Mouse (Mus musculus): ENCODE results near the gene Cemip.
"Not testable (repeated sequence)": the region's sequence is repeated elsewhere in the genome, so short reads cannot be mapped to it uniquely, and the experiment has no call there.

Cemip gene

DNA sequence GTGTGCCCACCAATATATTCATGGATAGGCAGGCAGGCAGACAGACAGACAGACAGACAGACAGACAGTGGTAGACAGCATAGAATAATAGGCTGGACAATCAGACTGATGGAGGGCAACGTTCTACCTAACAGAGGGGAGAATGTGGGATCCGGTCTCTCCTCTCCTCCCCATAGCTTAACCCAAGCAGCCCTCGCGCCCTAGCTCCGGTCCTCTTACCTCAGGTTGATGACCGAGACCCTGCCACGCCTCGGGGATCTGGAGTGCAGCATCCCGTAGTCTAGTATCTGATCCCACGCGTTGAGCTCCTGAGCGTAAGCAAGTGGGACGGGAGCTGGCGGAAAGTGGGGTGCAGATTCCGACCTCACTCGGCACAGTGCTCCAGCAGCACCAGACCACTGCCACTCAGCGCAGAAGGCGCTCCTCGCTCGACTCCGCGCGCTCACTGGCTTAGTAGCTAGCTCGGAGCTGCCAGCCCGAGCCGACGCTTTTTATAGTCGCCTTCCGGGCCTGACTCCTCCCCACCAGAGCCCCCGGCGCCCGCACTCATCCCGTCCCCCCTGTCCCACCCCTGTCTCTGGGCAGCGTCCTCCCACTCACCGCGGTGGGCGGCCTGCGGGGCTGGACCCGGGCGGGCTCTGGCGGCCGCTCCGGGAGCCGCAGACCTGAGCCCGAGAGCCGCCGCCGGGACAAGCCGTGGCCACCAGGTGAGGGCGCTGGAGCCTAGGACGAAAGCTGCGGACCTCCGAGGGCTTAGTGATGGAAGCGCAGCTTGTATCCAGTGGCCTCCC is at the start of gene Cemip:
Gene Cemip (minus strand): TSS at position 464 of the 791 bp plus-strand sequence.
- no peak for DNase-seq (ENCODE audit: extremely low spot score, low read depth, low spot score)

DNA sequence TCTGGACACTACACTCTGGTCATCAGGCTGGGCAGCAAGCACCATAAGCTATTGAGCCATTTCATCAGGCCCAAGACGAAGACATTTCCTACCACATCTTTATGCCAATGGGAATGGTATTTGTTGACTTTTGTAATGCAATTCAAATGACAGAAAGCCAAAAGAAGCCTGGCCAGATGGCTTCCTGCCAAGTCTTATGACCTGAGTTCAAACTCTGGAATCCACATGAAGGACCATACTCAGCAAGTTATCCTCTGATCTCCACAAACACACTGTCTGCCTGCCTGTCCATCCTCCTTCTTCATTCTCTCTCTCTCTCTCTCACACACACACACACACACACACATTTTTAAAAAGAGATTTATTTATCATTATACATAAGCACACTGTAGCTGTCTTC is 46.4 kb upstream of the Cemip start:
- DNase-seq (ENCODE audit: extremely low spot score, low read depth, low spot score) = no peak

DNA sequence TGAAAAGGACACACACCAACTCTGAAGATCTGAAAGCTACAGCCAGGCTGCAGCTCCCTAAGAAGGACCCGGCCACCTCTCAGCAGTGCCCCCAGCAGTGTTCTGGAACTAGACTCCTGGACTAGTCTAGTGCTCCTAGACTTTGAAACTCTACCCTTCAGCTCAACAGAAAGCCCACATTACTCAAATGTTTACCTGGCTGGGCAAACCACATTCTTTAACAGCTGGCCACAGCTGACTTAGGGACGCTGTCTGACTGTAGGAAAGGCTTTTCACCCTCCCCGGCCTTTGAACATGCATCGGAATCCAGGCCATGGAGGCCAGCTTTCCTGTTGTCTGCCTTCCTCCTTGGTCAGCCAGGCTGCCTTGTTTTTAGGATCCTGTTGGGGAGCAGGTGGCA is 45.4 kb upstream of the Cemip start:
- no peak for DNase-seq (ENCODE audit: extremely low spot score, low read depth, low spot score)

DNA sequence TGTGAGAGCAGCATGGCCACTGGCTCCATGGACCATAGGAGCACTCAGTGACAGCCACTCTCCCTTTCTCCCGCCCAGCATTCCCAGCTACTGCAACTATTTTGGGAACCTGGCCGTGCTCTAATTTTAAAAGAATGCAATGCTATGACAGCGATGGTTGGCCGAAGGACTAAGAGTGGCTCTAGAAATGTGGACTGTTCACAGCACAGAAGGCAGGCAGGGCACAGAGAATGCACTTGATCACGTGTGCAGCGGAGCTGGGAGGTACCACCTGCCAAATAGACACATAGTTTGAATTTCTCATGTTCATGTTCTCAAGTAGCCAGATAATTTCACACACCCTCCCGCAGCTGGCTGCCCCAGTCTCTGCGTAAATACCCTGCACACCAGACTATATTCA is 42.4 kb upstream of the Cemip start:
- DNase-seq (ENCODE audit: extremely low spot score, low read depth, low spot score) = no peak

DNA sequence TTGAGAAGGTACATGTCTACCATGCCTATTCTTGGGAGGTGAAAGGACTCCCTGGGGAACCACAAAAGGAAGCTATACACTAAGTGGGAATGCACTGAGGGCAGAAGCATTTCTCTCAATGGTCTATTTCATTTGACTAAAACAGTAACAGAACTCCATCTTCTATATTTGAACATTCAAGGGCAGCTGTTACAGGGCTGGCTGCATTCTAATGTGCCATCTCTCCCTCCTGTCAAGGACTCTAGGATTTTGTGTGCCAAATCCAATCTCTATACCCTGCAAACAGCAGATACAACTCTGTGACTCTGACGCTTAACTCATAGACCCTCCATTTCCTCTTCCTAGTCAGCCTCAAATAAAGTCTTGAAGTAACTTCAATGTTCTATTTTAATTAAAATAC is 39.4 kb upstream of the Cemip start:
- no peak for DNase-seq (ENCODE audit: extremely low spot score, low read depth, low spot score)

DNA sequence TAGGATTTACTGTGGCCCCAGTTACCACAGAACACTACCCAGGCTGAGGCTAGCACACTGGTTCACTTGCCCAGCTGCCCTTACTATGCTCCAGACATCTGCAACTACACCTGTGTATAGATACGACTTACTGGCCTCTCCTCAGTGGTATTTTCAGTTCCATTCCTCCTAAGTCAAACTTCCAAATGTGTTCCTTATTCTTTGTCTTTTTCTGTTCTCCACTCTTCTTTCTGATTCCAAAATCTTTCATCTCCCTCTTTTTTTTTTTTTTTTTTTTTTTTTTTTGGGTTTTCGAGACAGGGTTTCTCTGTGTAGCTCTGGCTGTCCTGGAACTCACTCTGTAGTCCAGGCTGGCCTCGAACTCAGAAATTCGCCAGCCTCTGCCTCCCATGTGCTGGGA is 37.3 kb upstream of the Cemip start:
- DNase-seq (ENCODE audit: extremely low spot score, low read depth, low spot score) = not testable (repeated sequence)

DNA sequence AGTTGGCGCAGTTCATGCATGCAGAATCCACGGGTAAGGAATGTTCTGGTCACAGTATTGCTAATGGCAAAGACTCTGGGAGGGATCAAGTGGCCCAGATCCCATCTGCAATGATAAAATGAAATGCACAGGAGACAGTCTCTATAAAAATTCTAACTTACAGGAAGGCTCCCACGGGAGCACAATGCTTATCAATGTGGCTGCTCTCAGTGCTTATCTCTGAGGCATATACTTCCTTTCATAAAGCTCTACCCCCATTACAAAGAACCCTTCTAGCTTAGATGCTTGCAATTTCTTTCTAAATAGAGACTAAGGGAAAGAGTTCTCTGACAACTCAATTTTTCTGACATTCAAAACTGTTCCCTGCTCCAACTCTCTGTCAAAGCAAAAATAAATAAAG is 35.5 kb upstream of the Cemip start:
- no peak for DNase-seq (ENCODE audit: extremely low spot score, low read depth, low spot score)

DNA sequence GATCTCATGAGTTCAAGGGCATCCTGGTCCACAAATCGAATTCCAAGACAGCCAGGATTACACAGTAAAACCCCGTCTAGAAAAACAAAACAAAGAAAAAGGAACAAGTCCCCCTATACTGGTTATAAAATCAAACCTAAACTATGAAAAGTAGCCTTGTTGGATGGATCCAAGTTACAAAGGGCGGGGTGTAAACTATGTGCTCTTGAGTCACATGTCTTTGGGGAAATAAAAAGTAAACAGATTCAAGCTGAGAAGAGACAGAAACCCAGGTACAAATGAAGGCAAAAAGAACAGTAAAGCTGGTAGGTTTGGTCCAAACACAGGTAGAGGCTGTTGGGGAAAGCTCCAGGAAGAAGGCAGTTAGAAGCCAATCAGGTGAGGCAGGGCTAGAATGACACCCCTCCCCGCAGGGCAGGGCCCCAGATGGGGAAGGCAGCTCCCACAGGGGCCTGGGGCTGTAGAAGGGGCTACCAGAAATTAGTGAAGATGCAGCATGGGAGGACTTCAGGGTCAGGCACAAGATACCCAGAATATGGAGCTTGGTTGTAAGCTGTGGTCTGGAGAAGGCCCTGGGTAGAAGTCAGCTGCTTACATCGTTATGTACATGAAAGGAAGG is 33.9 kb upstream of the Cemip start:
- DNase-seq (ENCODE audit: extremely low spot score, low read depth, low spot score) = no peak

DNA sequence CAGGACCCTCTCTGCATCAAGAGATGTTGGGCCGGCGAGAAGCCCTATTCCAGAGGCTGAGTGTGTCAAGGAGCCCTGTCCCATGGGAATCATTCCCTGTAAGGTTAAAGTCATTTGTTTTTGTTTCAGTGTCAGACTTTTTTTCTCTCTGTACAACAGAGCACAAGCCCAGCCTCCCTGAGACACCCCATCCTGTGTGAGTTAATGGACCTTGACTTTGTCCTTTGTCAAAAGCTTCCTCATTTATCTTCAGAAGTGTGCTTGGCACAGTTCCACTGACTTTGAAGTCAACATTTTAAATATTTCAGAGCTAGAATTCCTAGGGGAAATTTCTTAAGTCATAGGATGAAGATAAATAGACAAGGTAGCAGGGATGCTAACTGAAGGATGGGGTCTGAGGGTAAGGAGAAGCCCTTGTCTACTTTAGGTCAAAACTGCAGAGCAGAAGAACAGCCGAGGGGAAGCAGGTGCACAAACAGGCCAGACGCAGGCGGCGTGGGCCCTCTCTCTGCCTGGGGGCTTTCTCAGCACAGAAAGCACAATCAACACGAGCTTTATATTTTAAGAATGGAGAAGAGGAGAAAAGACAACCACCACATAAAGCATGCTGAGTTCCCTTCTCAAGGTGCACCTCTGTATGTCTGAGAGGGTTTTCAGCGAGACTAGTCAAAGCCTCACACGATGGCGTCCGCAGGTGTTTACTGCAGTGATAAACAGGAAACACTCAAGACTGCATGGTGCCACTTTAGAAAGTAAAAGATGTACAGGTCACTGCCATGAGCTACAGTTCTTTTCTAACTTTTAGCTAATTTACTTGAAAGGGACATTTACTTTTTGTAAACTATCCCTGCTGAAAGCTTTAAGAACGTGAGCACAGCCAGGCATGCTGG is 33.2 kb upstream of the Cemip start:
- no peak for DNase-seq (ENCODE audit: extremely low spot score, low read depth, low spot score)

DNA sequence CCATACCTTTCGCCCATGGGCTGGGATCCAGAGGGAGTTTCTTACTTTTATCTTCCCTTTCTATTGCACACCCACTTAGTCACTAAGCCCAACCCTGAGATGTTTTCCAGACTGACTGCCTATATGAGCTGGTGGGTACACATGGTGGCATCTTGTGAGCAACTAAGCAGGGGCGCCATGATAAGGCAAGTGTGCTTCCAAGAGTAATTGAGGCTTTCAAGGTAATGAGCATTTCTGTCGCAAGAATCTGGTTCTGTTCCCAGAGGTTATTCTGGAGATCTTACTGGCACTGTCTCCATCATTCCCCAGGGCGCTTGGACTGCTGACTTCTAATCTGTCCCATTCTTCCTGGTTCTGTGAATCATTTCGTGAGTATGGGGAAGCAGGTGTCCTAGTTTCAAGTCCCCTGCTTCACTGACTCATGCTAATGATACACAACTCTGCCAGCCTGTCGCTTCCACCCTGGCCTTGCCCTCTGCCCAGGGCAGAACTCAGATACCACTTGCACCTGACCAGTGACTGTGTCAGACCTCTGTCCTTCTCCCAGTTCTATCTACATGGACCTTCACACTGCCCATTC is 31.3 kb upstream of the Cemip start:
- DNase-seq (ENCODE audit: extremely low spot score, low read depth, low spot score) = no peak

DNA sequence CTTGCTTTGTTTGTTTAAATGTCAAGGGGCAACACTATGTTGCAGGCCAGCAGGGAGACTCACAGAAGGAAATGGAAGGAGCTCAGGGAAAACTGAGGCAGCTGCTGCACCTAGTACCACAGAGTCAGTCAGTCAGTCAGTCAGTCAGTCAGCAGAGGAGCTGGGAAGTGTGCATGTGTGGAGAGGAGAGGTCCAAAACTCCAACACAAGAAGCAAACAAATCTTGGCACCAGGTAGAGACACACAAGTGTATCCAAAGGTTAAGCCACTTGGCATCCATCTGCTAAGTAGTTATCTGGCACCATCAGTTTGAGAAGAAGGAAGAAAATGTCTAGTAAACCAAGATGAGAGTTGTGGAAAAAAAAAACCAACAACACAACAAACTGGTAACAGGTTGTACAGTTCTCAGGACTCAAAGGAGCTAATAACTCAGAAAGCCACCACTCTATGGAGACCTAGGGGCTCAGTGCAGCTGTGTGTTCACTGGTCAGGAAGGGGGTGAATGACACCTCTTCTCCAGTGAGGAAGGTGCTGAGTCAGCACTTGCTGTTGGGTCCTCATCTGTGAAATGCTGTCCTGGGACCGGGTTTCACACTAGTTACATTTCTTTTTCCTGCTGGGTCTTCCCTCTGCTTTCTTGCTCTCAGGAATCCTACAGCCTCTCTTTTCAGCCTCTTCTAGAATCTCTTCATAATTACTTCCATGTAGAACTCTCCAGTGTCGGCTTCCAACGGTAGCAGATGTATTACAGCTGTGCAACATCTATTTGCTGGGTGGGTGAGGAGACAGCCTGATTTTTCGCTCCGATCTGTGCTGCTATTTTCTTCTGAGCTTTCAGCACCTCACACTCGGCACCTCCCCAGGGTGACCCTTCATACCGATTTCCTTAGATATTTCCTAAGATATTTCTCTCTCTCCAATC is 30.6 kb upstream of the Cemip start:
- DNase-seq (ENCODE audit: extremely low spot score, low read depth, low spot score) = no peak

DNA sequence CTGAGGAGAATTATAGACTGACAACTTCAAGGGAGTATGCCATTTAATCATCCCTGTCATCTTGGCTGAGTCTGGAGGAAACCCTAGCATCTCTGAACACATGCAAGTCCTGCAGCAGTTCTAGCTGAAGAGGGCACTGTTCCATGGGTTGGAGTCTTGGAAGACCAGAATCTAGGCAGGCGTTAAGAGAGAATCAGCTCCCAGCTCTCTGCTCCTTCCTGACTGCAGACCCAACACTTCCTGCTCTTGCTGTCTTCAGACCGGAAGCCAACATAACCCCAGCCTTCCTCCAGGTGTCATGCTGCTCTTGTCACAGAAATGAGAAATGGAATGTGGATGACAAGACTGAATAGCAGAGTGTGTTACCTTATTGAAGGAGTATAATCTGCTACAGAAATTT is 29.1 kb upstream of the Cemip start:
- no peak for DNase-seq (ENCODE audit: extremely low spot score, low read depth, low spot score)

DNA sequence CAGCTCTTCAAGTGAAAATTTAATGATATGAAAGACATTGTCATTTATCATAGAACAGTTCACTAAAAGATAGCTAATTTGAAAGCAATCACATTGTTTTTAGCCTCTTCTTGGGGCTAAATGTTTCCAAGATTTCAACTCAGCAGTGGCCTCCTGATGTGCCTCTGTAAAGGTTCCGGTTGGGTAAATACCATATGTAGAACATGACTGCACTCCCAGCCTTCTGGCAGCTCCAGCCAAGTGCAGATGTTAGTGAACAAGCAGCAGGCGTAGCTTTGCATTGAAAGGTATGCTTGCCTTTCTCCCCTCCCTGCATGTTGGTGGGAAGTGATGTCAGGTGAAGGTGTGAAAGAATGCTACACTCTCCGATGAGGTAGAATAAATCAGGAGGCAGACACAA is 28.5 kb upstream of the Cemip start:
- DNase-seq (ENCODE audit: extremely low spot score, low read depth, low spot score) = no peak

DNA sequence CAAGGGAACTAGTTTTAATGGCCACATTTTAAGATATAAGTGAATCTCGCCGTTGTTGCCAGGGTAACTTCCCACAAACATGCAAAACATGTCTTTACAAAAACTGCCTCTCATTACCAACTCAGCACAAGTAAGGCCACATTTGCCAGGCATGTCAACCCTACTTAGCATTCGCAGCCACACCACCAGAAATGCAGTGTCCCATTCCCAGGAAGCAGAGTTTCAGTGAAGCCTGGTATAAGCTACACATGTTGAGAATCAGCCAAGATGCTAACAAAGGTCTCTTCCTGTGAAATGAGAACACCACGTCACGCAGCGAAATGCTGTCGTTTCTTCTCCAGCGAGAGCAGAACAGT is 26.7 kb upstream of the Cemip start:
- no peak for DNase-seq (ENCODE audit: extremely low spot score, low read depth, low spot score)

DNA sequence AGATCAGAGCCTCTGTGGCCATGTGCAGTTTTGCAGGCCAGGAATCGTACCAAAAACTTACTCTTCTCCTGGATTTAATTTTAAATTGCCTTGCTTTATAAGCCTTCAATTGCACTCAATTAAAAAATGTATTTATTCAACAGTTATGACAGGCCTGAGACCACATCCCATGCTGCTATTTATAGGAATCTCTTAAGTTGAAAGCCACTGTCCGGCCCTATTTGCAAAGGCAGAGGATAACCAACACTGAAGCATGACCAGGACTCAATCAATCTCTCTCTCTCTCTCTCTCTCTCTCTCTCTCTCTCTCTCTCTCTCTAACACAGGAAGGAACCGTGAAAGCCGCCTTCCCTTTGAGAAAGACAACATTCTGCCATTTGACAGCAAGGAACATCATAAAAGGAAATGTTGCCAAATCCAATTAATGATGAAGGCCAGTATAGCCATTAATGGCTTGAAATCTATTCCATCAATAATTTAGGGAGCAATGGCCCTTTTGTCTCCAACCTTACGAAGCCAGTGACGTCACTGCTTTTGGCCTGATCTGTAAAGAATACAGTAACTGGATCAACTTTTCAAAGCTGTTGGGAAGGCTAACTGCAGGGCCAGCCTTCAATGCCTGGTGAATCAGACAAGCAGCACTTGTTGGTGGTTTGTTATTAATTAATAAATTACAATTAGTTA is 26.2 kb upstream of the Cemip start:
- no peak for DNase-seq (ENCODE audit: extremely low spot score, low read depth, low spot score)

DNA sequence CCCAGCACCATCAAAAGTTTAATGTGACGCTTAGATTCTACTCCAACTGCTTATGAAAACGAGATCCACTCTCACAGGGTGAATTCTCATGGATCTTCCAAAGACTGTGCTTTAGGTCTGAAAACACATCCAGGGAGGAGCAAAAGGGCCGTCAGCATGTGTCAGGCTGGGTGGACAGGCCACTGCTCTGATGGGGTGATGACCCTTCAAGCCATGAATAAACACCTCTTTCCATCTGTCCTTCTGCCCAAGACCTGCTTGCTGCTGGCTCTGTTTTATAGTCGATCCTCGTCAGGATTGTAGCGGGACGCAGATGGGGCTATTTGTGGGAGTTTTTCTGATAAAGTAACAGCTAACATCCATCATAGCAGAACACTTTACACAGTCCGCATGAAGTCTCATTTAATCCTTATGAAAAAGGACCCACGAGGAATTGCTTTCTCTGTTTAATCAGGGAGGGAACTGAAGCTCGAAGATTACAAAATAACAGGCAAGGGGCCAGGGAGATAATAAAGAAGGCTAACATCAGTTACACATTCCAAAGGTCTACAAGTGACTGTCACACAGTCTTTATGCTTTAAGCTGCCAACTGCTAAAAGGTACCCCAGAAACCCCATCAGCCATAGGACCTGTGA is 25.5 kb upstream of the Cemip start:
- no peak for DNase-seq (ENCODE audit: extremely low spot score, low read depth, low spot score)

DNA sequence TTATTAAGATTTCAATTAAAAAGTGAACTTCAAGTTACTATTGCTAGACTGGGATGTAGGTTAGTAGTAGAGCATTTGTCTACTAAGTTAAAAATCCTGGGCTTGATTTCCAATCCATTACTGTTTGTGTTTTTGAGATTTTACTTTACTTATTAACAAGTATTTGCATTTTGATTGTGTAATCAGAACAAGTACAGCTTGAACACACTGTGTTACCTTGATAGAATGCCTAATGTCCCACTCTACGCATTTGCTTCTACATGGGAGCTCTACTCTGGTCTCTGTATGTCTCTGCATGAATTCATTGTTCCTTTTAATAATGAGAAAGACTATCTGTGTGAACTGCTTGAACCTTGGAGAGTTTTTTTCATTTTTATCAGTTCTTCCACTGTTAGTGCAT is 20.6 kb upstream of the Cemip start:
- DNase-seq (ENCODE audit: extremely low spot score, low read depth, low spot score) = no peak

DNA sequence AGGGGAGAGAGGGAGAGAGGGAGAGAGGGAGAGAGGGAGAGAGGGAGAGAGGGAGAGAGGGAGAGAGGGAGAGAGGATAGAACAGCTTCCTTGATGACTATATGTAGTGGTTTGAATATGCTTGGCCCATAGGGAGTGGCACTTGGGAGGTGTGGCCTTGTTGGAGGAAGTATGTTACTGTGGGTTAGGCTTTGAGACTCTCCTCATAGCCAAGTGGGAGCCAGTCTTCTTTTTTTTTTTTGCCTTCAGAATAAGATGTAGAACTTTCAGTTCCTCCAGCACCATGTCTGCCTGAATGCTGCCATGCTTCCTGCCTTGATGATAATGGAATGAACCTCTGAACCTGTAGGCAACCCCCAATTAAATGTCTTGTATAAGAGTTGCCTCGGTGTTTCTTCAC is 16.3 kb upstream of the Cemip start:
- no peak for DNase-seq (ENCODE audit: extremely low spot score, low read depth, low spot score)

DNA sequence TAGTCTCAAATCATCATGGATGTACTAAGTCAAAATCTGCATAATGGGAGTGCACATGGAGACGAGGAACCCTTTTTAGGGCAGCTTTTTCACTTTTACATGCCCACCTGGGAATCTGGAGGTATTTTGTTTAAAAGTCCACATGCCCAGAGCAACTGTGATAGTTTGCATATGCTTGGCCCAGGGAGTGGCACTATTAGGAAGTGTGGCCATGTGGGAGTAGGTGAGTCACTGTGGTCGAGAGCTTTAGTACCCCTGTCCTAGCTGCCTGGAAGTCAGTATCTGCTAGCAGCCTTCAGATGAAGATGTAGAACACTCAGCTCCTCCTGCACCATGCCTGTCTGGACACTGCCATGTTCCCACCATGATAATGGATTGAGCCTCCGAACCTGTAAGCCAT is 14.4 kb upstream of the Cemip start:
- no peak for DNase-seq (ENCODE audit: extremely low spot score, low read depth, low spot score)

DNA sequence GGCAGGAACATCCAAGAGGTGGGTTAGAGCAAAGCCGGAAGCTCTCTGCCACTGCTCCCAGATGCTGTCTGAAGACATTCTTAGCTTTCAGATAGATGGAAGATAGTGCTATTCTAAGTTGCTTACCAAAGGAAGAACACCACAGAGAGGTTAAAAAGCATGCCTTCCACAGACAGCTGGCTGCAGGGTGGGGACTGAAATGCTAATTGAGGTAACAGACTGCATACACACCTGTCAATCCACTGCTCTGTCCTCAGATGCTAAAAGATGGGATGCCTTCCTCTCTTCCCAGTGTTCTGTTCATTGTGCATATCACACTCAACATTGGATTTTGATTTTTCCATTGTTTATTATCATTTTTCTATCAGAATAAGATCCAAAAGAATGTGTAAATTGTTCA is 11.8 kb upstream of the Cemip start:
- DNase-seq (ENCODE audit: extremely low spot score, low read depth, low spot score) = no peak

Measured in hindlimb bud, embryonic 11.5 days (tissue).